Mouse (Mus musculus) fibroblast of lung, adult 2 months (primary cell): ENCODE data around the gene Pithd1.
"Not testable (repeated sequence)": the region's sequence is repeated elsewhere in the genome, so short reads cannot be mapped to it uniquely, and the experiment has no call there.

Experiments used
- DNase-seq: peaks from one replicate; pipeline ENCODE4 v3.0.0-alpha.2; 2011; ENCODE audit warnings: low read depth

Pithd1 gene

DNA sequence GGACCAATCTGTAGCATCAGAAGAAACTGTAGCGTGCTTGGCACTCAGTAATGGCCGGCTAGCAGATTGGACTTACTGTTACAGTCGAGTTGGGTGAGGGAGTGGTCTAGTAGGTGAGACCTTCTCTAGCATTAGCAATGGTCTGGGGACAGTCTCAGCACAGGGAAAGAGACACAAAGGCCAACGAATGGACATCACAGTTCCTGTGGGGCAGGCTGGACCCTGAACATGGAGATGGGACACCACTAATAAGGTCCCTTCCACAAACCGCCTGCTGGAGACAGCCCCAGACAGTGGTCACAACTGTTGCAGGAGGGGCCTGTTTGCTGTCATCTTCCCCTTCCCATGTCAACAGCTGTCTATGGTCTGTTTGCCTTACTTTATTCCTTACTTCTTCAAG, 25.4 kb downstream of the Pithd1 start:
- DNase-seq = no peak

- DNase-seq = no peak
These were observed 26.3 kb downstream of the Pithd1 start for GRCm38 (mm10) chr4:135960717-135961116.

- no peak for DNase-seq
These were observed 28.7 kb downstream of the Pithd1 start for GRCm38 (mm10) chr4:135958354-135958753.

GRCm38 (mm10) chr4:135955886-135956285, 31.2 kb downstream of the Pithd1 start:
- no peak for DNase-seq

GRCm38 (mm10) chr4:135954241-135954640, 32.8 kb downstream of the Pithd1 start:
- no peak for DNase-seq

GRCm38 (mm10) chr4:135953179-135953578, 33.9 kb downstream of the Pithd1 start:
- no peak for DNase-seq

DNA sequence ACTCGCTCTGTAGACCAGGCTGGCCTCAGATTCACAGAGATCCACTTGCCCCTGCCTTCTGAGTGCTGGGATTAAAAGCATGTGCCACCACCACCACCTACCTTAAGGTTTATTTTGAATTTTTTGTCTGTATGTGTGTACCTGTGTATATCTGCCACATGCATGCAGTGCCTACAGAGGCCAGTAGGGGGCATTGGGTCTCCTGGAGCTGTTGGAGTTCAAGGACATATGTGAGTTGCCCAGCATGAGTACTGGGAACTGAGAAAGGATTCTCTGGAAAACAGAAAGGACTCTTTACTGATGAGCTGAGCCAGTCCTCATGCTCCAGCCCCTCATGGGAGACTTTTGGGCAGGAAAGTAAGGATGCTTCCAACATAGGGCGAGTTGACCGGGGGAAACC, 35.6 kb downstream of the Pithd1 start:
- no peak for DNase-seq

- DNase-seq = no peak
These were observed 36.7 kb downstream of the Pithd1 start for GRCm38 (mm10) chr4:135950365-135950764.

GRCm38 (mm10) chr4:135949911-135950310, 37.2 kb downstream of the Pithd1 start:
- no peak for DNase-seq

GRCm38 (mm10) chr4:135949475-135949874, 37.6 kb downstream of the Pithd1 start:
- no peak for DNase-seq

- no peak for DNase-seq
These were observed 38.9 kb downstream of the Pithd1 start for GRCm38 (mm10) chr4:135948142-135948541.

DNA sequence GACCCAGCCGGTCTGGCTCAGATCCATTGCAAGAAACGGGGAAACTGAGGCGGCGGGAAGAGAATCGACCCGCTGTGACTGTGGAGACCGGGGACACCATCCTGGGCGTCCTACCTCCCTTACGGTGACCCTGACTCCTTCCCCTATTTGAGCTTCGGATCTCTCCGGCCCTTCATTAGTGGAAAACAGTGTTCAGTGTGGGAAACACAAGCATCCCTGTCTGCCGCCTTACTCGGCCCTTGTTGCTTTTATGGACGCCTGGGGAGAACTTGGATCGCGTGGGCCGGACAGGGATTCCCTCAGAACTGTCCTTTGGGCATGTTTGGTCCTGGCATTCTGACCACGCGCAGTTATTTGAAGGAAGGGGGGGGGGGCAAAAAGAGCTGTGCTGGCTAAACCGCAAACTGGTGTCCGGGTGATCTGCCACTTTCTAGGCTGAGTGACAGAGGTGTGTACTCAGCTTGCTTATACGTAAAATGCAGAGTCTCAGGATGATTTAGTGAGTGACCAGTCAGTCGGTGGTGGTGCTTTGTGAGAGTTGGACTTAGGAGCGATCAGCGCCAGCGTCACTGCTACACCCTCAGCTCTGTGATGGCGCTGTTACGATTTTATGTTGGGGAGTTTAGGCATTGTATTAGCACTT, 40.3 kb downstream of the Pithd1 start:
- DNase-seq = no peak

- peak; percentile 76 for DNase-seq
These were observed 40.8 kb downstream of the Pithd1 start, which contains the start of gene Hmgcl for GRCm38 (mm10) chr4:135946278-135946658. Gene Hmgcl, plus strand, starts transcription at chr4:135946448.

DNA sequence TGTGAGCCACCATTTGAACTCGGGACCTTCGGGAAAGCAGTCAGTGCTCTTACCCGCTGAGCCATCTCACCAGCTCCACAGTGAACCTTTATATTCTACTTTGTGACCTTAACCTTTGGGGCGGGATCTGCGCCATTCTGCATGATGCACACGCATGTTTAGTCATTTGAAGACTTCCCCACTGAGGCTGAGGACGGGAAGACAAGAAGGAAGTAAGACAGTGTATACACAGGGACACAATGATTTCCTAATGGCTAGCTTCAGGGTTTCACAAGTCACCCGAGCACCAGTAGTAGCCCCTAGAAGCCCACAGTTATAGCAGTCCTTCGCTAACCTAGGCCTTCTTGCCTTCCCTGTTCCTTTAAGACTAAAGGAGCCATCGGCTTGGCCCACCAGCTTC, 41.4 kb downstream of the Pithd1 start:
- no peak for DNase-seq

DNA sequence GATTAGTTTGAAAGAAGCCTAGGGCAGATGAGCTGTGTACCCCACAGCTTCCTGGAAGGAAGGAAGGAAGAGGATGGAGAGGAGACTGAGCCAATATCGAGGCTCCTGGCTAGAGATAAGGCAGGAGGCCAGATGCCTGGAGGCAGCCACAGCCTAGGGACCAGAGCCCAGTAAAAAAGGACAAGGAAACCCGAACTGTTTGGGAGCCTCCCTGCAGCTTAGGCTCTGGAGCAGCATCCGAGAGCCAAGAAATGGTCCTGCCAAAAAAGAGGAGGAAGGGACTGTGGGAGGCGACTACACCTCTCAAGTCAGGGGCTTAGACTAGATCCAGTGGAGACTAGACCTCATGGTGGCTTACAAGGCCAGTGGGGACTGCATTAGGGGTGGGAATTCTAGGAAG, 43.7 kb downstream of the Pithd1 start:
- DNase-seq = no peak

DNA sequence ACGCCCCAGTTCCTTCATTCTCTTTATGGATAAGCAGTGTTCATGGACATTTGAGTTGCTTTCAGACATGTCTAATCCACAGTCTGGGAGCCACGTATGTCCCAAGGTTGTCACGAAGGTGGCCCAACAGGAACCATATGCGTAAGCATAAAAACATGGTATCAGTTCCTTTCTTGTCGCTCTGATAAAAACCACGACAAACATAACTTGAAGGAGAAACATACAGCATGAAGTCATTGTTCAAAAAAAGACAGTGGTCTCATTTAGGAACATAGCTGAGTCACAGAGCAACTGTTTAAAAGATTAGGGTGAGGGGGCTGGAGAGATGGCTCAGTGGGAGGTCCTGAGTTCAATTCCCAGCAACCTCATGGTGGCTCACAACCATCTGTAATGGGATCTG, 44.9 kb downstream of the Pithd1 start:
- no peak for DNase-seq

- DNase-seq = not testable (repeated sequence)
These were observed 46.0 kb downstream of the Pithd1 start for GRCm38 (mm10) chr4:135941026-135941425.

GRCm38 (mm10) chr4:135938858-135939257, 48.2 kb downstream of the Pithd1 start:
- no peak for DNase-seq

DNA sequence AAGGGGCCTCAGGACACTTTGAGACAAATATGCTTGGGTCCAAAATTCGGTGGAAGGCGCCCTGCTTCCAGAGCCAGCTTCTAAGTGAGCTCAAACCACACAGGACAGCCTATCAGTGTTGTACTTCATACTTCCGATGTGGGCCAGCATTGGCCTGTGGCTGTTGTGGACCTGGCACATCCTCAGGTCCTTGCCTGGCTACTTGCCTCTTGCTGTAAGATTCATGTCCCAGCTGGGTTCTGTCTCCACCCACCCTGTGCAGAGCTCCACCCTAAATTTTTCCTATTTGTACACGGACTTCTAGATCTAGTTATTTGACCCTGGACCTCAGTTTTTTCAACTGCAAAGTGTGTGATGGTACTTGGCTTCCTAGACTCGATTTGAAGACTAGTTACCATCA, 51.6 kb downstream of the Pithd1 start:
- DNase-seq = no peak

DNA sequence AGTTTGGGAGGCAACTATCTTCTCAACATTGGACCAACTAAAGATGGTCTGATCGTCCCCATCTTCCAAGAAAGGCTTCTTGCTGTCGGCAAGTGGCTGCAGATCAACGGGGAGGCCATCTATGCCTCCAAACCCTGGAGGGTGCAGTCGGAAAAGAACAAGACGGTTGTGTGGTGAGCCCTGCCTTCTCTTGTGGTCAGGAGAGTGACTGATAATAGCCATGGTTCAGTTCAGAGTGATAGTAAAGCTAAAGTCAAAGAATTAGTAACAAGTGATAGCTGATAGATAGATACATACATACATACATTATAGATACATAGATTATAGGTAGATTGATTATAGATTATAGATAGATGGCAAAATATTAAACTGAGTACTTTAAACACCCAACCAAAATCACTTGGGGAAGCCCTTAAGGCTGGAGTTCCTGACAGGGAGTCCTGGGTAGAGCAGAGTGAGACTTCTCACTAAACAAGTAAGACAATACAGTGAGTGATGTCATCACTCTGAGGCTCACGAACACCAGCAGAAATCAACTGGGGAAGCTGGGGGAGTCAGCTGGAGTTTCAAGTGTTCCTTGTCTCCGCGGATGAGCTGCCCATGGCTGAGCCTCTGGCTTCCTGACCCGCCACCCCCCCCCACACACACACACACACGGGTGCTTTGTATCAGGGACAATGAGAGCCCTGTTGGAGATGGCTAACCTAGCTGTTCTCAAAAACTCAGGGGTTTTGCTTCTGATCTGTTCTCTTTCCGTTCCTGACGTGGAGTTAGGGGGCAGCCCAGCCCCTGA, 52.2 kb downstream of the Pithd1 start:
- DNase-seq = no peak

DNA sequence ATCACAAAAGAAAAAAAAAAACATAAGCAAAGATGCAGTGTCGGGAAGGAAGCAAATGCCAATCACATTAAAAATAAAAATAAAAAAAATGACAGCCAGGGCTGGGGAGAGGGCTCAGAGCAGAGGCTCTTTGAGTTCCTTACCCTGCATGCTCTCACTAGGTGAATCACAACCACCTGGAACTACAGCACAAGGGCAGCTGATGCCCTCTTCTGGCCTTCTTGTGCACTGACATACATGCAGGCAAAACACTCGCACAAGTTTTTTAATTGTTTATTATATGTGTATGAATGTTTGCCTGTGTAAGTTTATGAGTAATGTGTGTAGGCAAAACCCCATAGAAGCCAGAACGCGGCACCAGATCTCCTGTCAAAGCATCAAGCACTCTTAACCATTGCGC, 55.2 kb downstream of the Pithd1 start:
- no peak for DNase-seq

- no peak for DNase-seq
These were observed 56.8 kb downstream of the Pithd1 start for GRCm38 (mm10) chr4:135930239-135930638.

DNA sequence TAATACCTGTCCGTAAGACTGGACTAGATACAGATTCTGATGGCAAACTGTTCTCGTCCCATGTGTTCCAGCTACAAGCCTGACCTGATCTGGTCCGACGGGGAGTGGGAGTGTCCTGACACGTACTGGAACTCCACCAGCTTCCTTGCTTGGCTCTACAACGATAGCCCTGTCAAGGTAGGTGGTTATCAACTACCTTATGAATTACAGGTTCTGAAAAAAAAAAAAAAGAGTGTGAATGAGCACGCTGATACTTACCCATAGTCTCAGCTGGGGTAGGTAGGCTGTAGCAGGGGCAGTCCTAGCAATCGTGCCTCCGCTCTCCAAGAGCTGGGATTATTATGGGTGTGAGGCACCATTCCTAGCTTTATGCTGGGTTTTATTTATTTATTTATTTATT, 57.2 kb downstream of the Pithd1 start:
- DNase-seq = no peak

GRCm38 (mm10) chr4:135929405-135929804, 57.7 kb downstream of the Pithd1 start:
- DNase-seq = no peak
